In genomic region chr17:83890373-83890696, GRCm38 (mm10) we compare ENCODE assay signal across 9 mouse cellular contexts. TPM values are rescaled to one million over a fixed set of nuclear protein-coding genes. Genes with fewer than 3 reads are reported as not detected.
DNase-seq lines count a peak whose midpoint lies in the region; ATAC-seq and TF ChIP-seq lines count a peak whose summit lies in the region.
"Had no signal": no experiment of that assay in that cellular context is flagged by ENCODE, and none has a peak within 500 bp of the region (broad histone marks: within the 10 kb centered on the region; RNA-seq: fewer than 3 reads in every experiment).

No protein-coding gene starts in this region.

- no peaks in the 10 kb centered on the region for H3K9me3 ChIP-seq in kidney, embryonic 15.5 days (replicated peaks)
- H3K9me3 ChIP-seq in embryonic facial prominence, embryonic 13.5 days: no peaks in the 10 kb centered on the region
- H3K9me3 ChIP-seq in liver, embryonic 11.5 days (ENCODE audit: control insufficient read depth, low read length): no peaks in the 10 kb centered on the region

- no peak overlapping the region for H3K9ac ChIP-seq in kidney, embryonic 15.5 days
- no peak overlapping the region for H3K9ac ChIP-seq in embryonic facial prominence, embryonic 13.5 days
- H3K9ac ChIP-seq in liver, embryonic 11.5 days (ENCODE audit: low read depth, low read length): no peak overlapping the region

- ATAC-seq in kidney, embryonic 15.5 days (replicated peaks; ENCODE audit: low FRiP score): peak; percentile 7; the same call in 1 of the 2 replicates
- ATAC-seq in embryonic facial prominence, embryonic 13.5 days (ENCODE audit: insufficient number of reproducible peaks, insufficient read depth, low FRiP score, low TSS enrichment, low read depth): no peak
- no peak for ATAC-seq in liver, embryonic 11.5 days (replicated peaks; ENCODE audit: low FRiP score)
- no peak for ATAC-seq in erythroid progenitor cell, adult 5-6 weeks (replicated peaks; ENCODE audit: low FRiP score, poor library complexity, severe bottlenecking)

- no peak overlapping the region for H3K4me3 ChIP-seq in kidney, embryonic 15.5 days (replicated peaks)
- H3K4me3 ChIP-seq in embryonic facial prominence, embryonic 13.5 days: no peak overlapping the region
- no peak overlapping the region for H3K4me3 ChIP-seq in liver, embryonic 11.5 days (ENCODE audit: low read depth, low read length)
- no peak overlapping the region for H3K4me3 ChIP-seq in cerebellum, adult 2 months (replicated peaks; ENCODE audit: insufficient read depth, low read depth, low read length)
- H3K4me3 ChIP-seq: myocyte had no signal

- H3K27ac ChIP-seq in kidney, embryonic 15.5 days: peak overlapping the region; percentile 85
- peak overlapping the region; percentile 92 for H3K27ac ChIP-seq in embryonic facial prominence, embryonic 13.5 days
- peak overlapping the region; percentile 55; the same call in 1 of the 2 replicates for H3K27ac ChIP-seq in liver, embryonic 11.5 days (ENCODE audit: low read depth, low read length)
- no peak overlapping the region for H3K27ac ChIP-seq in cerebellum, adult 2 months (ENCODE audit: insufficient read depth, low read length)

- H3K4me2 ChIP-seq in kidney, embryonic 15.5 days: no peak overlapping the region
- H3K4me2 ChIP-seq in embryonic facial prominence, embryonic 13.5 days: no peak overlapping the region
- H3K4me2 ChIP-seq in liver, embryonic 11.5 days: no peak overlapping the region

- TF ChIP-seq CTCF in cerebellum, adult 2 months (IDR thresholded peaks at IDR 0.05; ENCODE audit: borderline replicate concordance, insufficient read depth, low read depth, low read length): no peak

- no peaks in the 10 kb centered on the region for H3K27me3 ChIP-seq in kidney, embryonic 15.5 days
- H3K27me3 ChIP-seq in embryonic facial prominence, embryonic 13.5 days: no peaks in the 10 kb centered on the region
- no peaks in the 10 kb centered on the region for H3K27me3 ChIP-seq in liver, embryonic 11.5 days (replicated peaks; ENCODE audit: control insufficient read depth, insufficient read depth, low read length)
- H3K27me3 ChIP-seq in cerebellum, adult 2 months (ENCODE audit: control insufficient read depth, insufficient read depth, low read length): no peaks in the 10 kb centered on the region

- H3K4me1 ChIP-seq in kidney, embryonic 15.5 days: peaks cover 46% of the 10 kb centered on the region
- H3K4me1 ChIP-seq in embryonic facial prominence, embryonic 13.5 days: peaks cover 35% of the 10 kb centered on the region
- peaks cover 6% of the 10 kb centered on the region; the same call in 1 of the 2 replicates for H3K4me1 ChIP-seq in liver, embryonic 11.5 days (replicated peaks; ENCODE audit: control insufficient read depth, insufficient read depth, low read length)
- H3K4me1 ChIP-seq in cerebellum, adult 2 months (ENCODE audit: control insufficient read depth, insufficient read depth, low read length): no peaks in the 10 kb centered on the region

- DNase-seq in embryo, embryonic 10 days (ENCODE audit: low spot score): peak; percentile 18
- DNase-seq in embryo, embryonic 10.5 days (ENCODE audit: low spot score): no peak
- no peak for DNase-seq in kidney, postnatal 14 days
- DNase-seq in liver, embryonic 11.5 days (ENCODE audit: low spot score): no peak
- DNase-seq in cerebellum, adult 2 months: no peak

- no peaks in the 10 kb centered on the region for H3K36me3 ChIP-seq in kidney, embryonic 15.5 days
- no peaks in the 10 kb centered on the region for H3K36me3 ChIP-seq in embryonic facial prominence, embryonic 13.5 days
- H3K36me3 ChIP-seq in liver, embryonic 11.5 days (ENCODE audit: control insufficient read depth, insufficient read depth, low read length): no peaks in the 10 kb centered on the region

- TF ChIP-seq POLR2A in cerebellum, adult 2 months (IDR thresholded peaks at IDR 0.05; ENCODE audit: borderline replicate concordance, insufficient read depth, low read length): no peak

- 23% methylated on average over 5 of the region's 5 CpGs for WGBS in kidney, embryonic 15.5 days
- WGBS in embryonic facial prominence, embryonic 13.5 days: 74% methylated on average over 5 of the region's 5 CpGs
- 52% methylated on average over 5 of the region's 5 CpGs for WGBS in liver, embryonic 11.5 days
- WGBS in cerebellum, adult 2 months: 83% methylated on average over 5 of the region's 5 CpGs

RNA-seq across cellular contexts. Expression of gene Haao, which starts 42.6 kb away (rescaled TPM):
- 1.8 and 2.3 TPM in 2 replicates for polyA plus RNA-seq in kidney, embryonic 15.5 days (2015; fragmentation: Nextera tagmentation; extraction: Ambion mirVana)
- polyA plus RNA-seq in embryonic facial prominence, embryonic 13.5 days (2015; fragmentation: Nextera tagmentation; extraction: Ambion mirVana): 1.5 and 1.7 TPM in 2 replicates
- polyA plus RNA-seq in liver, embryonic 11.5 days (2014; fragmentation: Nextera tagmentation; extraction: Ambion mirVana): 4.3 and 4.8 TPM in 2 replicates
- polyA plus RNA-seq in cerebellum, adult 2 months (2012; rRNA removed): 0.51 and 0.75 TPM in 2 replicates
- total RNA-seq in erythroid progenitor cell, adult 5-6 weeks (2015; ENCODE audit: low replicate concordance): 5.0 and 6.3 TPM in 2 replicates
- total RNA-seq in erythroid progenitor cell, adult 5-6 weeks (2017; ENCODE audit: low replicate concordance): 2.7 and 3.0 TPM in 2 replicates
- polyA plus RNA-seq: myocyte had no signal
